Mouse (Mus musculus) skeletal muscle tissue, adult 2 months (tissue): ENCODE results near the gene Wfdc5.
A peak's percentile ranks its signal among the peaks of the same experiment; 100 is the strongest.

Experiments used
- DNase-seq: peaks from one replicate; pipeline ENCODE4 v3.0.0-alpha.2; 2012; ENCODE audit warnings: low read depth, low spot score

The Wfdc5 gene

GRCm38 (mm10) chr2:164128576-164129411 is 53.7 kb downstream of the Wfdc5 start:
- DNase-seq = no peak

GRCm38 (mm10) chr2:164127297-164127696 is 55.2 kb downstream of the Wfdc5 start:
- no peak for DNase-seq

- peak; percentile 31 for DNase-seq
Measured at GRCm38 (mm10) chr2:164126533-164126955, 56.0 kb downstream of the Wfdc5 start.
